Mouse (Mus musculus) brain, embryonic 14.5 days (tissue): ENCODE data around the gene Ephb2. TPM values are rescaled to one million over a fixed set of nuclear protein-coding genes. Genes with fewer than 3 reads are reported as not detected.

Source experiments
- DNase-seq: peaks from one replicate; pipeline ENCODE4 v3.0.0-alpha.2; 2011; ENCODE audit warnings: low read depth
- CTCF ChIP-seq: fragments of 200-500 bp; IDR thresholded peaks from 2 replicates; pipeline ENCODE4 v1.5.1; 2012; ENCODE audit warnings: inconsistent platforms, mild to moderate bottlenecking, moderate library complexity, borderline replicate concordance; ENCODE audit not compliant: insufficient read depth, insufficient read length; ENCODE audit errors: extremely low read depth
- POLR2A ChIP-seq: fragments of 200-500 bp; IDR thresholded peaks from 2 replicates; pipeline ENCODE4 v1.6.1; 2012; ENCODE audit warnings: mild to moderate bottlenecking, inconsistent platforms, borderline replicate concordance; ENCODE audit not compliant: poor library complexity, insufficient read depth, insufficient read length, severe bottlenecking; ENCODE audit errors: extremely low read depth
- polyA plus RNA-seq: library from polyadenylated mRNA; depleted of rRNA; stranded (reverse); fragments of >200 nt; gene quantifications from 2 replicates; pipeline ENCODE4 v1.2.3, GENCODE M21; 2012

Gene Ephb2
- polyA plus RNA-seq, 1 experiment = 141 TPM

- peak; percentile 93 for DNase-seq
- TF ChIP-seq POLR2A = no peak
- no peak for TF ChIP-seq CTCF
Measured at GRCm38 (mm10) chr4:136749851-136750577, 85.8 kb downstream of the Ephb2 start.

- DNase-seq = no peak
- TF ChIP-seq CTCF (no peak), POLR2A (no peak)
Measured at GRCm38 (mm10) chr4:136749431-136749830, 86.4 kb downstream of the Ephb2 start.

- DNase-seq = peak; percentile 62
- TF ChIP-seq POLR2A = no peak
- TF ChIP-seq CTCF = no peak
Measured at GRCm38 (mm10) chr4:136748842-136749392, 86.9 kb downstream of the Ephb2 start.

- no peak for TF ChIP-seq CTCF
- TF ChIP-seq POLR2A = no peak
- no peak for DNase-seq
Measured at GRCm38 (mm10) chr4:136746516-136746915, 89.3 kb downstream of the Ephb2 start.

GRCm38 (mm10) chr4:136742677-136743076 lies 93.1 kb downstream of the Ephb2 start:
- TF ChIP-seq CTCF (no peak), POLR2A (no peak)
- peak; percentile 68 for DNase-seq

- TF ChIP-seq POLR2A = no peak
- no peak for TF ChIP-seq CTCF
- DNase-seq = peak; percentile 63
Measured at GRCm38 (mm10) chr4:136741840-136742239, 93.9 kb downstream of the Ephb2 start.

GRCm38 (mm10) chr4:136740963-136741362 lies 94.8 kb downstream of the Ephb2 start:
- TF ChIP-seq CTCF = no peak
- TF ChIP-seq POLR2A = no peak
- DNase-seq = no peak

- DNase-seq = peak; percentile 65
- TF ChIP-seq CTCF (no peak), POLR2A (no peak)
Measured at GRCm38 (mm10) chr4:136739189-136739588, 96.6 kb downstream of the Ephb2 start.

GRCm38 (mm10) chr4:136738291-136738690 lies 97.5 kb downstream of the Ephb2 start:
- TF ChIP-seq POLR2A (no peak), CTCF (no peak)

GRCm38 (mm10) chr4:136735856-136736255 lies 99.9 kb downstream of the Ephb2 start:
- no peak for TF ChIP-seq POLR2A
- no peak for DNase-seq

More at GRCm38 (mm10) chr4:136738291-136738690, 97.5 kb downstream of the Ephb2 start:
- DNase-seq = no peak

GRCm38 (mm10) chr4:136734210-136734803 lies 101.5 kb downstream of the Ephb2 start:
- DNase-seq = peak; percentile 85
- TF ChIP-seq POLR2A = no peak
- no peak for TF ChIP-seq CTCF
